Mouse (Mus musculus): Measurements from ENCODE around the gene Cyb5d2. TPM values are rescaled to one million over a fixed set of nuclear protein-coding genes. Genes with fewer than 3 reads are reported as not detected.

Cyb5d2 gene
- polyA plus RNA-seq, 1 experiment from 2014 or later = 7.7 TPM

DNA sequence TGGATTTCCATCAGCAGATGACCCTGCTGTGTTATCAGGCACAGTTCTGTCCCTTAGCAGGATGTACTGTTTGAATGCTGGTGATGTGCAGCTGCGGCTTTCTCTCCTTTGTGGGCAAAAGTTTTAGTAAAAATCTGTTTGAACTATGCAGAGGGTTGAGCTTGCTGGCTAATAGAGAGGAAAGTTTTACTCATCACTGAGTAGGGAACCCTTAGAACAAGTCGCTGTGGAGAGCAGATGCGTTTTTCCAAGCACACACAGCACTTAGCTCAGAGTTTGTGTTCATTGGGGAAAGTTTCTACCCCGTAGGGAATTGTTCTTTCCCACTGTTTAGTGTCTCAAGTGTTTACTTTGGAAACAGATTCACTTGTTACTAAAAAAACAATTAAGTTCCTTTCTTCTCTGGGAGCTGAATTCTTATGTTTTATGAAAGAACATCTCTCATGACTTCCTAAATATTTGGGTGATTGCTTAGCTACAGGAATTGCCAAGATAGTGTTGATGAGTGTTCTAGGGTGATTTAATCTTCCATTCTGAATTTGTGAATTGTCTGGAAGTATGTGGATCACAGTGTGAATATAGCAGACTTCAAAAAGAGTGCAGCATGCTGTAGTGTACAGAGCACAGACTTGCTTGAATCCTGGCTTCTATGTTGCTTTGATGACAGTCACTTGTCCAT is 61.0 kb downstream of the Cyb5d2 start:
- no peaks in the 10 kb centered on the region for H3K9me3 ChIP-seq
- H3K4me2 ChIP-seq = no peak overlapping the region
- H3K9ac ChIP-seq = no peak overlapping the region
- ATAC-seq (replicated peaks) = no peak
- H3K4me1 ChIP-seq = no peaks in the 10 kb centered on the region
- 87% methylated on average over 4 of the region's 4 CpGs for WGBS
- H3K27ac ChIP-seq = no peak overlapping the region
- H3K4me3 ChIP-seq = no peak overlapping the region
- peaks cover 47% of the 10 kb centered on the region for H3K36me3 ChIP-seq (replicated peaks)
- H3K27me3 ChIP-seq (replicated peaks) = no peaks in the 10 kb centered on the region

- ATAC-seq (replicated peaks) = no peak
These were observed 62.2 kb downstream of the Cyb5d2 start for GRCm38 (mm10) chr11:72733736-72734135.

More at GRCm38 (mm10) chr11:72733736-72734135, 62.2 kb downstream of the Cyb5d2 start:
- Histone ChIP-seq H3K4me1 (no peaks in the 10 kb centered on the region), H3K9ac (no peak overlapping the region), H3K9me3 (no peaks in the 10 kb centered on the region), H3K27me3 (replicated peaks) (no peaks in the 10 kb centered on the region), H3K4me3 (no peak overlapping the region), H3K36me3 (replicated peaks) (peaks cover 48% of the 10 kb centered on the region), H3K4me2 (no peak overlapping the region), H3K27ac (no peak overlapping the region)
- 95% methylated on average over 3 of the region's 3 CpGs for WGBS

Other genes with a start within 250 kb of the Cyb5d2 start
- gene Spns3, start 245.6 kb downstream of the Cyb5d2 start, polyA plus RNA-seq (2015; fragmentation: Nextera tagmentation; extraction: Ambion mirVana) = 0.04 TPM in 1 of 2 replicates, not detected in the other
- 81.8 and 83.3 TPM in 2 replicates for gene Ube2g1, start 188.9 kb downstream of the Cyb5d2 start, polyA plus RNA-seq (2015; fragmentation: Nextera tagmentation; extraction: Ambion mirVana)
- 28.2 and 31.8 TPM in 2 replicates for gene Ankfy1, start 106.1 kb downstream of the Cyb5d2 start, polyA plus RNA-seq (2015; fragmentation: Nextera tagmentation; extraction: Ambion mirVana)
- gene Zzef1, start 84 bp upstream of the Cyb5d2 start, polyA plus RNA-seq (2015; fragmentation: Nextera tagmentation; extraction: Ambion mirVana) = 15.2 and 15.8 TPM in 2 replicates
- 1.0 and 1.1 TPM in 2 replicates for gene Atp2a3, start 165.0 kb upstream of the Cyb5d2 start, polyA plus RNA-seq (2015; fragmentation: Nextera tagmentation; extraction: Ambion mirVana)
- gene P2rx1, start 203.0 kb upstream of the Cyb5d2 start, polyA plus RNA-seq (2015; fragmentation: Nextera tagmentation; extraction: Ambion mirVana) = 0.33 and 0.45 TPM in 2 replicates
- gene Camkk1, start 222.9 kb upstream of the Cyb5d2 start, polyA plus RNA-seq (2015; fragmentation: Nextera tagmentation; extraction: Ambion mirVana) = 29.8 and 30.6 TPM in 2 replicates